Mouse (Mus musculus): ENCODE results near the gene Lrr1. TPM values are rescaled to one million over a fixed set of nuclear protein-coding genes. Genes with fewer than 3 reads are reported as not detected.
A peak's percentile ranks its signal among the peaks of the same experiment; 100 is the strongest.

The Lrr1 gene
- 28.9 and 31.1 TPM in 2 replicates for polyA plus RNA-seq (2014; fragmentation: Nextera tagmentation; extraction: Ambion mirVana)

- under 1% methylated on average over 40 of the region's 40 CpGs for WGBS
- H3K27ac ChIP-seq (ENCODE audit: low read depth, low read length), result peak within 1 kb of the TSS; percentile 54
- DNase-seq (ENCODE audit: low spot score, missing footprints), result peak; percentile 98
These were observed at the start of gene Lrr1 for GRCm38 (mm10) chr12:69168461-69169106. Gene Lrr1, plus strand, starts transcription at chr12:69168814.

DNA sequence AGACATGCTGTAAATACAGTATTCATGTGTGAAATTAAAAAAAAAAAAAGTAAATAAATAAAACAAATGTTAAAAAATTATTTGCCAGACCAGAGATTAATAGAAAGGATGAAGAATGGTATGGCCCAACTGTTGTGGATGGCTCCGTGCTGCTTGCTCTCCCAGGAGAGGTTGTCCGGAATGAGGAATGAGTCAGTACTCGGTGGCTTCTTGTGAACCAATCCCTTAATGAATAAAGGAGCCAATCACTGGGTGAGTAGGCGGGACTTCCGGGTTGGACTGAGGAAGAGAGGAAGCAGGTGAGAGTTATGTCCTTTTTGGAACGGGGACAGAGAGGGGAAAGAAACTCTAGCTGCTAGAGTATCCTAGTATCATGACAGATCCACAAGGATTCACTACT lies 48.7 kb upstream of the Lrr1 start:
- H3K9me3 ChIP-seq (ENCODE audit: control insufficient read depth, low read length), result no peaks in the 10 kb centered on the region
- ATAC-seq (ENCODE audit: low FRiP score), result no peak
- H3K4me2 ChIP-seq, result no peak overlapping the region
- no peak overlapping the region for H3K4me3 ChIP-seq (ENCODE audit: low read depth, low read length)
- no peaks in the 10 kb centered on the region for H3K4me1 ChIP-seq (ENCODE audit: control insufficient read depth, insufficient read depth, low read length)
- DNase-seq (ENCODE audit: low spot score, missing footprints), result no peak
- no peaks in the 10 kb centered on the region for H3K36me3 ChIP-seq (ENCODE audit: control insufficient read depth, insufficient read depth, low read length)
- no peaks in the 10 kb centered on the region for H3K27me3 ChIP-seq (ENCODE audit: control insufficient read depth, insufficient read depth, low read length)
- no peak overlapping the region for H3K27ac ChIP-seq (ENCODE audit: low read depth, low read length)
- H3K9ac ChIP-seq (ENCODE audit: low read length), result no peak overlapping the region
- WGBS, result 88% methylated on average over 6 of the region's 6 CpGs

More at GRCm38 (mm10) chr12:69168461-69169106, at the start of gene Lrr1:
- peak within 1 kb of the TSS; percentile 89 for H3K4me2 ChIP-seq
- peaks cover 4% of the 10 kb centered on the region; the same call in 1 of the 2 replicates for H3K4me1 ChIP-seq (ENCODE audit: control insufficient read depth, insufficient read depth, low read length)
- H3K27me3 ChIP-seq (ENCODE audit: control insufficient read depth, insufficient read depth, low read length), result no peaks in the 10 kb centered on the region
- no peaks in the 10 kb centered on the region for H3K36me3 ChIP-seq (ENCODE audit: control insufficient read depth, insufficient read depth, low read length)
- peak within 1 kb of the TSS; percentile 82 for H3K9ac ChIP-seq (ENCODE audit: low read length)
- no peaks in the 10 kb centered on the region for H3K9me3 ChIP-seq (ENCODE audit: control insufficient read depth, low read length)
- H3K4me3 ChIP-seq (ENCODE audit: low read depth, low read length), result peak within 1 kb of the TSS; percentile 63
- ATAC-seq (ENCODE audit: low FRiP score), result peak; percentile 98

- WGBS, result 90% methylated on average over 11 of the region's 11 CpGs
- Histone ChIP-seq H3K9me3 (ENCODE audit: control insufficient read depth, low read length) (no peaks in the 10 kb centered on the region), H3K4me3 (ENCODE audit: low read depth, low read length) (no peak overlapping the region), H3K4me1 (ENCODE audit: control insufficient read depth, insufficient read depth, low read length) (no peaks in the 10 kb centered on the region), H3K27ac (ENCODE audit: low read depth, low read length) (no peak overlapping the region), H3K27me3 (ENCODE audit: control insufficient read depth, insufficient read depth, low read length) (no peaks in the 10 kb centered on the region), H3K4me2 (no peak overlapping the region), H3K9ac (ENCODE audit: low read length) (no peak overlapping the region), H3K36me3 (ENCODE audit: control insufficient read depth, insufficient read depth, low read length) (no peaks in the 10 kb centered on the region)
- ATAC-seq (ENCODE audit: low FRiP score) (no peak), DNase-seq (ENCODE audit: low spot score, missing footprints) (no peak)
These were observed 45.8 kb upstream of the Lrr1 start for GRCm38 (mm10) chr12:69122801-69123200.

- 86% methylated on average over 5 of the region's 5 CpGs for WGBS
- no peak for ATAC-seq (ENCODE audit: low FRiP score)
These were observed 43.5 kb upstream of the Lrr1 start for GRCm38 (mm10) chr12:69125066-69125465.

DNA sequence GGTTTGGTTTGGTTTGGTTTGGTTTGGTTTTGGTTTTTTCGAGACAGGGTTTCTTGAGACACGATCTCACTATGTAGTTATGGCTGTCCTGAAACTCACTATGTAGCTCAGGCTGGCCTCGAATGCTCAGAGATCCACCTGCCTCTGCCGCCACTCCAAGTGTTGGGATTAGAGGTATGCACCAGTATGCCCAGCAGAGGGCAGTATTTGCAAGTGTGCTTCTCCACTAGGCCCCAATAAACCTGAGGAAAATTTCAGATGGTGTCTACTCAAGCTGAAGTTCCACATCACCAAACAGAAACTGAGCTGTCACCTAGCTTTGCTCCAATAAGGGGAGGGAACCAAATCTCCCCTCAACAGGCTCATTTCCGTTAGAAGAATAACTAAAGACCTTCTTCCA lies 41.4 kb upstream of the Lrr1 start:
- no peaks in the 10 kb centered on the region for H3K27me3 ChIP-seq (ENCODE audit: control insufficient read depth, insufficient read depth, low read length)
- H3K9me3 ChIP-seq (ENCODE audit: control insufficient read depth, low read length), result no peaks in the 10 kb centered on the region
- ATAC-seq (ENCODE audit: low FRiP score), result no peak
- 84% methylated on average over 5 of the region's 5 CpGs for WGBS
- H3K9ac ChIP-seq (ENCODE audit: low read length), result no peak overlapping the region
- H3K4me2 ChIP-seq, result no peak overlapping the region
- no peak overlapping the region for H3K4me3 ChIP-seq (ENCODE audit: low read depth, low read length)
- no peaks in the 10 kb centered on the region for H3K4me1 ChIP-seq (ENCODE audit: control insufficient read depth, insufficient read depth, low read length)
- DNase-seq (ENCODE audit: low spot score, missing footprints), result no peak
- H3K27ac ChIP-seq (ENCODE audit: low read depth, low read length), result no peak overlapping the region
- no peaks in the 10 kb centered on the region for H3K36me3 ChIP-seq (ENCODE audit: control insufficient read depth, insufficient read depth, low read length)

More at GRCm38 (mm10) chr12:69125066-69125465, 43.5 kb upstream of the Lrr1 start:
- H3K36me3 ChIP-seq (ENCODE audit: control insufficient read depth, insufficient read depth, low read length), result no peaks in the 10 kb centered on the region
- no peak overlapping the region for H3K27ac ChIP-seq (ENCODE audit: low read depth, low read length)
- H3K9me3 ChIP-seq (ENCODE audit: control insufficient read depth, low read length), result no peaks in the 10 kb centered on the region
- no peak overlapping the region for H3K4me2 ChIP-seq
- no peaks in the 10 kb centered on the region for H3K4me1 ChIP-seq (ENCODE audit: control insufficient read depth, insufficient read depth, low read length)
- no peaks in the 10 kb centered on the region for H3K27me3 ChIP-seq (ENCODE audit: control insufficient read depth, insufficient read depth, low read length)
- DNase-seq (ENCODE audit: low spot score, missing footprints), result no peak
- H3K4me3 ChIP-seq (ENCODE audit: low read depth, low read length), result no peak overlapping the region
- H3K9ac ChIP-seq (ENCODE audit: low read length), result no peak overlapping the region

DNA sequence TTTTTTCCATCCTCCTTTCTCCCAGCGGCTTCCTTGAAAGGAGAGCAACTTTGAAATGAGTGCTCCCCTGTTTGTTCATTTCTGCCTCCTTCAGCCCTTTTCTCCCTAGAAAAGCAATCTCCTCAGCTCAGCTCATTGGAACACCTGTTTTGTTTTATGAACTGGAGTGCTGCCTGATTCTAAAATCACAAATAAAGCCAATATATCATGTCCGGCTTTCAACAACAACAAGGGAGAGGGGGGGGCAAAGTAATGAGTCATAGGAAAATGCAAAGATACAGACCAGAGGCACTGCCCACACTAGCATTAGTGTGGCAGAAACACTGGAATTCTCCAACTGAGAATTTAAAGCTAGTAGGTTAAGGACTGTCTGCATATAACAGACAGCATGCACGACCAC lies 41.0 kb upstream of the Lrr1 start:
- H3K36me3 ChIP-seq (ENCODE audit: control insufficient read depth, insufficient read depth, low read length), result no peaks in the 10 kb centered on the region
- no peaks in the 10 kb centered on the region for H3K27me3 ChIP-seq (ENCODE audit: control insufficient read depth, insufficient read depth, low read length)
- no peaks in the 10 kb centered on the region for H3K9me3 ChIP-seq (ENCODE audit: control insufficient read depth, low read length)
- no peak overlapping the region for H3K27ac ChIP-seq (ENCODE audit: low read depth, low read length)
- H3K4me3 ChIP-seq (ENCODE audit: low read depth, low read length), result no peak overlapping the region
- DNase-seq (ENCODE audit: low spot score, missing footprints) (no peak), ATAC-seq (ENCODE audit: low FRiP score) (no peak)
- no peak overlapping the region for H3K4me2 ChIP-seq
- no peaks in the 10 kb centered on the region for H3K4me1 ChIP-seq (ENCODE audit: control insufficient read depth, insufficient read depth, low read length)
- 92% methylated on average over 3 of the region's 3 CpGs for WGBS
- H3K9ac ChIP-seq (ENCODE audit: low read length), result no peak overlapping the region

DNA sequence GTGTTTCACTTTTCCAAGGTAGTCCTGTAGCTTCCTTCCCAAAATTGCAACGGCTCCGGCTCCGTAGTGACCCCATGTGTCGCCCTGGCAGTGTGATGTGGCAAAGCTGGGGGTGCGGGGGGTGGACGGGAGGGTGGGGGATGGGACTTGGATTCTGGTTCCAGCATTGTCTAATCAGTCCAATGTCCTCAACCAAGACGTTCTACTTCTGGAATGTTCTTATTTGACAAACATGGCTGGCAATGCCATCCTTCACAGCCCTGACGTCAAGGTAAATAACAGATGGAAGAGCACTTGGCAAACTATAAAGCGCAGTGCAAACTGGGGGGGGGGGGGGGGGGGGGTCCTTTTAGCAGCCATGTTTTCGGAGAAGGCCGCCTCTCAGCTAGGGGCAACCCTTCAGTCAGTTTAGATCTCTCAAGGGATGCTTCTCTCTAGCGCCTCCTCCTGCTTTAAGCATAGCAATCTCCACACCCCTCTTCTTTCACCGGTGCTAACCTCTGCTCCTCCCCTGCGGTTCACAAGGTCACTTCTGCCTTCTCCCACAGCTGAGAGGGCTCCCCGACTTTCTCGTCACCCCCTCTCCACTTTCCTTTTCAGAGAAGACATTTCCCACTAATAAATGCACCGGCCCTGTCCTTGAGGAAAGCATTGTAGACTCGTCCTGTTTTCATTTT lies 38.8 kb upstream of the Lrr1 start:
- no peak overlapping the region for H3K27ac ChIP-seq (ENCODE audit: low read depth, low read length)
- H3K4me1 ChIP-seq (ENCODE audit: control insufficient read depth, insufficient read depth, low read length), result no peaks in the 10 kb centered on the region
- H3K36me3 ChIP-seq (ENCODE audit: control insufficient read depth, insufficient read depth, low read length), result no peaks in the 10 kb centered on the region
- H3K4me3 ChIP-seq (ENCODE audit: low read depth, low read length), result no peak overlapping the region
- WGBS, result 46% methylated on average over 17 of the region's 18 CpGs
- no peak overlapping the region for H3K9ac ChIP-seq (ENCODE audit: low read length)
- H3K9me3 ChIP-seq (ENCODE audit: control insufficient read depth, low read length), result no peaks in the 10 kb centered on the region
- no peaks in the 10 kb centered on the region for H3K27me3 ChIP-seq (ENCODE audit: control insufficient read depth, insufficient read depth, low read length)
- DNase-seq (ENCODE audit: low spot score, missing footprints), result no peak
- H3K4me2 ChIP-seq, result peak overlapping the region; percentile 11; the same call in 1 of the 2 replicates
- no peak for ATAC-seq (ENCODE audit: low FRiP score)

DNA sequence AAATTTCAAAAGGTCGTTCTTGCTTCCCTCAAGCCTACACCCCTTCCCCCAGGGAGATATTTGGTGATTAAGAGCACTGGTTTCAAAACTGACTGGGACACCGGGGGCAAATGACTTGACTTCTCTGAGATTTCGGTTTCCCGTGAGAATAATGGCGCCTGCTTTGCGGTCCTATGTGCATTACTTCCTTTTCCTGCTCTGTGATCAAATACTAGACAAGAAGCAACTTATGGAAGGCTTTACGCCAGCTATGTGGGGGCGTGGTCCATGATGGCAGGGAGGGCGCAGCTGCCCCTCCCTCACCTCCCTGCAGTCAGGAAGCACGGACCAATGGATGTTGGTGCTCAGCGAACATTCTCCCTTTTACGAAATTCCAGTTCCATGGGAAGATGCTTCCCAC lies 38.1 kb upstream of the Lrr1 start:
- Histone ChIP-seq H3K36me3 (ENCODE audit: control insufficient read depth, insufficient read depth, low read length) (no peaks in the 10 kb centered on the region), H3K27me3 (ENCODE audit: control insufficient read depth, insufficient read depth, low read length) (no peaks in the 10 kb centered on the region), H3K9me3 (ENCODE audit: control insufficient read depth, low read length) (no peaks in the 10 kb centered on the region), H3K4me3 (ENCODE audit: low read depth, low read length) (no peak overlapping the region), H3K9ac (ENCODE audit: low read length) (no peak overlapping the region), H3K27ac (ENCODE audit: low read depth, low read length) (no peak overlapping the region), H3K4me1 (ENCODE audit: control insufficient read depth, insufficient read depth, low read length) (no peaks in the 10 kb centered on the region), H3K4me2 (no peak overlapping the region)
- DNase-seq (ENCODE audit: low spot score, missing footprints), result no peak
- 74% methylated on average over 12 of the region's 12 CpGs for WGBS
- ATAC-seq (ENCODE audit: low FRiP score), result no peak

GRCm38 (mm10) chr12:69131267-69131666 lies 37.3 kb upstream of the Lrr1 start:
- Histone ChIP-seq H3K4me2 (no peak overlapping the region), H3K4me3 (ENCODE audit: low read depth, low read length) (no peak overlapping the region), H3K27ac (ENCODE audit: low read depth, low read length) (no peak overlapping the region), H3K4me1 (ENCODE audit: control insufficient read depth, insufficient read depth, low read length) (no peaks in the 10 kb centered on the region), H3K9ac (ENCODE audit: low read length) (no peak overlapping the region), H3K27me3 (ENCODE audit: control insufficient read depth, insufficient read depth, low read length) (no peaks in the 10 kb centered on the region), H3K36me3 (ENCODE audit: control insufficient read depth, insufficient read depth, low read length) (no peaks in the 10 kb centered on the region), H3K9me3 (ENCODE audit: control insufficient read depth, low read length) (no peaks in the 10 kb centered on the region)
- DNase-seq (ENCODE audit: low spot score, missing footprints), result no peak
- WGBS, result 85% methylated on average over 6 of the region's 6 CpGs
- no peak for ATAC-seq (ENCODE audit: low FRiP score)
